Mouse (Mus musculus) lung, postnatal 25 days (tissue): ENCODE measurements around the gene Fyb.

Experiments used
- DNase-seq: peaks from one replicate; pipeline ENCODE4 v3.0.0; 2022; ENCODE audit warnings: low spot score

The Fyb gene

DNA sequence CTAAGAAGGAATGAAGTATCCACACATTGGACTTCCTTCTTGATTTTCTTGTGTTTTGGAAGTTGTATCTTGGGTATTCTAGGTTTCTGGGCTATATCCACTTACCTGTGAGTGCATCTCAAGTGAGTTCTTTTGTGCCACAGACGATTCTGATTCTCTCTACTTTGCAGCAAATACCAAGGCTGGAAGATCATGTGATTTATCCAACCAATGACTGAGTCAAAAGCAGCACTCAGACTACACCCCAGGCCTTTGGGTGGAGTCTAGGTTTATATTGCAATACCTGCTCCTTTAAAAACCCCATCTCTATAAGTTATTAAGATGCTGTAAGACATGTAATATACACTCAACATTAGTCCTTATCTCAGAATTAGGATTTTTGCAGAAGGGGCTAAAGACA, 77.7 kb downstream of the Fyb start:
- no peak for DNase-seq

- DNase-seq = peak; percentile 35
These were observed 78.7 kb downstream of the Fyb start for GRCm38 (mm10) chr15:6601330-6601729.

DNA sequence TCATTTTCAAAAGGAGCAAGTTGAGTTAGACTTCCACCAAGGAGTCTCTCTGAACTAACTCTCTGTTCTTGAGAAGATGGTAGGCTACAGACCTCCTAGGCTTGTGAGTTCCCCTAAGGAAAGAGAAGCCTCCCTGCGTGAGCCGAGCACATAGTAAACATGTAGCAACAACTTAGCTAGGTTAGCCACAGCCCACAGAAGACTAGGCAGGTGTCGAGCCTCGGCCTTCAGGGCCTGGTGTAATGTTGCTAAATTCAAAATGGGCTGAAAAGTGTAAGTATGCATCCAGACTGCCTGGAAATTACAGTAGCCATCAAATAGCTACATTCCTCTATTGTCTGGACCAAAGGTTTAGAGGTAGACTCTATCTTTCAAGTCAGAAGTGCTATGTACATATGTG, 79.3 kb downstream of the Fyb start:
- no peak for DNase-seq

DNA sequence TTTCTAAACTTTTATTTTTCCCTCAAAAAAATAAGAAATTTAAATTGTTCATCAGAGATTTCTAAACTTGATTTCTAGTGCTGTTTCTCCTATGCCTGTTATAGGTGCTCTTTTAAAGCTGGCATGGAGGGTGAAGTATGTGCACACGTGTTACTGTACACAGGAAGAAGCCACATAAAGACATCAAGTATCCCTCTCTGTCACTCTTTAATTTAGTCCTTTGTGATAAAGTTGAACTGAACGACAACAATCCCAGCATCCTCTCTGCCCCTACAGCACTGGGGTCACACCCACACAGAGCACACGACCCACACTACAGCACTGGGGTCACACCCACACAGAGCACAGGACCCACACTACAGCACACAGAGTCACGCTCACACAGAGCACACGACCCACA, 88.0 kb downstream of the Fyb start:
- no peak for DNase-seq

DNA sequence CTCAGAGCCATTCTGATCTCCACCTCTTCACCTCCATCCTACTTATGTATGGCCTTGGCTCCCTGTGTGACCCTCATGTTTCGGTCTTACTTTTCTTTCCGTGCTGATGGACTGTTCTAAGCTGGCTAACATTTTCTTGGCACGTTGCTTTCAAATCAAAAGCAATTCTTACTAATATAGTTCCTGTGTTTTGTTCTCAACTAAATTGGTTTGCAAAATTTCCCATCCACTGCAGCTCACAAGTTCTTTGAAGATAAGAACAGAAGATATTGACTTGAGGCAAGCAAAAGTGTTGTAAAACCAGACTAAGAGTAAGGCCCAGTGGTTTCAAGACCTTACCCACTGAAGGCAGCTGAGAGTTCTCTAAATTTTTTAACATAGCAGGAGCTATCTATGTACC, 90.2 kb downstream of the Fyb start:
- no peak for DNase-seq

- no peak for DNase-seq
These were observed 93.9 kb downstream of the Fyb start for GRCm38 (mm10) chr15:6616382-6617149.

DNA sequence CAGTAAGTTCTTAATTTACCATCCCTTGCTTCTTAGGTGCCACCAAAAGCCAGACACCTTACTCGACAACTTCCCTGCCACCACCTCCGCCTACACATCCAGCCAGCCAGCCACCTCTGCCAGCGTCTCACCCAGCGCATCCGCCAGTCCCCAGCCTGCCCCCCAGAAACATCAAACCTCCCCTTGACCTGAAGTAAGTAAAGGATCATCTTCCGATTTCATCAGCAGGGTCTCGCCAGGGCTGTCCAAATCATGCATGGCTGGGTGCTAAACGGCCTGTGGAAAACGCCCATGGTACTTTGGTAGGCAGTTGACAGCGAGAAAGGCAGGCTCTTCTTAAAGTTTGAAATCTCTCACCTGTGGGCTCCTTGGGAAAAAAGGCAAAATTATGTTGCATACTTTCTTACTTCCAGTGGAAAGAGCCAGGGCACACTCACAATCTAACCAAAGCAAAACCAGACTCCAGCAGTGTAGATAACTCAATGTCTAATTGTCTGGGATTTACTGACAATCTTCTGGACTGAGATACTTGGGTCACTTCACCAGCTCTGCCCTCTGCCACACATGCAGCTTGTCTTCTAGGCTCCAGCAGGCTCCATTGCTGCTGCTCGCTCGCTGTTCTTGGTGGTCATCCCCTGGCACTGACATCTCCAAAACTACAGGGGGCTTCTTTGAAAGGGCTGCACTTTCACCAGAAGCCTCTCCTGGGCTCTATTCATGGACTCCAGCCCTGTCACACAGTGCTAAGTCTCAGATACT, 97.1 kb downstream of the Fyb start:
- no peak for DNase-seq

- DNase-seq = peak; percentile 77
These were observed 99.9 kb downstream of the Fyb start for GRCm38 (mm10) chr15:6622512-6622911.

DNA sequence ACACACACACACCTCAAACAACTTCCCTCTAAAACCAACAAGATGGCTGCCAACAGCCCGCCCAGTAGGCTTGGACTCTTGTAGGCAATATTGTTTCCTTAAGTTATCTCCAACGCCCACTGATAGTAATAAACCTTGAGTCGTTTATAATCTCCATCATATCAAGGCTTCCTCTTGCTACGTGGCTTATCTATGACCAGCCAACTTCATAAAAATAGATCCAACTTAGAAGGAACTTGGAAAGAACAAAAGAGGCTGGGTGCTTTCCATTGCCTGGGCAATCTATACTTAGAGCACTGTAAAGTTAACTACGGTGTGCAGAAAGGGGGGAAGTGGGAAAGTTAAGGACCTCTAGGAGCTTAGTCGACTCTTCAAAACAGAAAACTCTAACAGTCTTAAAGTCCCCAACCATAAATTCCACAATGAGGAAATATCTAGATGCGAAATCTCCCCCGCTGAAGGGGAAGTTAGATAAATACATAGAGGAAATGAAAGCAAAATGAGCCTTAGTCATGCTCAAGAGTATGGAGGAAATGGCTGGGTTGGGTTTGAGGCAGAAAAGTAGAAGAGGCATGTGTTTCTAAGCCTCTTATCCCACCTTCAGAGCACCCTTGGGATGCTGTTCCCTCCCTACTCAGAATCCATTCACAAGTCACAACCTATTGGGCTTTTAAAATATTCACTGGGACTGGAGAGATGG, 101.0 kb downstream of the Fyb start:
- no peak for DNase-seq

- DNase-seq = no peak
These were observed 101.9 kb downstream of the Fyb start for GRCm38 (mm10) chr15:6624365-6625182.

- peak; percentile 70 for DNase-seq
These were observed 103.0 kb downstream of the Fyb start for GRCm38 (mm10) chr15:6625607-6626033.

DNA sequence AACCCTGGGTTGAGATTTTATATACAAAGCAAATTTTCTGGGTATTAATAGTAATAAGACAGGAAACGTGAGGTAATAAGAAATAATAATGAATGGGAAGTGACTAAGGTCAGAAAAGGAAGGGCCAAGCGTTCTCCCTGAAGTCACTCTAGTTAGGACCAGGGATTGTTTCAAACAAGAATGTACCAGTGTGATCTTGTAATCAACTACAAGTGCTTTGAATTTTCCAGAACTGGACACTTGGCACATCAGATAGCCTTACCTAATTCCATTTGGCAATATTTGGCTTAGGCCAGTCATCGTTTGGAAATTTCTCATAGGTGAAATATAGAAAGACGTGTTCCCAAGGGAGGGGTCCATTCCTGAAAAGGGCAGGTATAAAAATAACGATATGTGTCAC, 103.5 kb downstream of the Fyb start:
- no peak for DNase-seq

DNA sequence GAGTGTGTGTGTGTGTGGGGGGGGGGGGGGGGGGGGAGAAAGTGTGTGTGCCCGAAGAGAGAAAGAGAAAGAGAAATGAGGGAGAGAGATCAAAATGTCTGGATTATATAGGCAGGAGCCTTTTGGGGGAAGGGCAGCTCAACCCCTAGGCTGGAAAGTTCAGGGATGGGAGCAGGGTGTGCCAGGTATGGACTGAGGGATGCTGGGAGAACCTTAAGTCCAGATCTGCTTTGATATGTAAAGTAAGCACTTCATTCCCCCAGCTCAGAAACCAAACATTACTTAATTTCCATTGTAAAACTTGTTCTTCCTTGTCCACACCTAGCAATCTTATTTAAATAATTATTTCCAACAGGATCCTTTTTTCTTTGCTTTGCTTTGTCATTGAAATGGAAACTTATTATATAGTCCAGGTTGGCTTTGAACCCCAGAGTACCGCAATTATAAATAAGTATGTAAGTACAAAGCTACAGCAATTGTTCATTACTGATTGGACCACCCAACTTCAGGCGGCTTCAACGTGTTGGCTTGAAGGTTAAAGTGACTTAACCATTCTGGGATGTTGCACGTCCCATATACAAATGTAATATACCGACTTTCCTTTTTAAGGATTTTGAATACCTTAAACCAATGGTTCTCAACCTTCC, 105.9 kb downstream of the Fyb start:
- no peak for DNase-seq

DNA sequence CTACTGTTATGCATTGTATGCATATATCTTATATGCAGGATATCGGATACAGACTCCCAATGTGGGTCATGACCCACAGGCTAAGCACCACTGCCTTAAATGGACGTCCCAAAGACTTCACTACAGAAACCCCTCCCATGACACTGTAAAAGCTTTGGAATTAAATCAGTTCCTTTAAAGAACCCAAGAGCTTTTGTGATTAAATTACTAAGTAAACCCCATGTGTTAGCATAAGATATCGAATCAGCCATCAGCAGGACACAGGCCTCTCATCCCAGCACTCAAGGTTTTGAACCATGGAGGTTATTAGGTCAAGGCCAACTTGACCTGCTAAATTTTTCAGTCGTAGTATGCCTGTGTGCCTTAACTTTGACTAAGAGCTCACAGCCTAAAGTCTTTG, 106.5 kb downstream of the Fyb start:
- DNase-seq = no peak

DNA sequence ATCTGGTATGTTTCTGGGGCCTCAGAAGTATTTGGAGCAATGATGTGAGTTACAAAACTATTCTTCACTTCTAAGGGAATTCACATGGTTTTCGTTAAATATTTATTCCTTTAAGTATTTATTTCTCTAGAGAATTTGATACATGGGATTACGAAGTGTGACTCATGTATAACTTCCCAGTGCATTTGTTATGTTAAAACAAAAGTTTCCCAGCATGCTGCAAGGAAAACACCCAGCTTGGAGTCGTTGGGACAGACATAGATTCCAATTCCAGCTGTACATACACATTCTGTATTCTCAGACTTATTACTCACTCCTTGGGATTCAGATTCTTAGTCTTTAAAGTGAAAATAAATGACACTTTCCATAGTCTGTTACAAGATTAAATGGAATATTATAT, 112.8 kb downstream of the Fyb start:
- DNase-seq = no peak

- no peak for DNase-seq
These were observed 119.6 kb downstream of the Fyb start for GRCm38 (mm10) chr15:6642223-6642622.

GRCm38 (mm10) chr15:6645498-6645897, 122.8 kb downstream of the Fyb start:
- no peak for DNase-seq

DNA sequence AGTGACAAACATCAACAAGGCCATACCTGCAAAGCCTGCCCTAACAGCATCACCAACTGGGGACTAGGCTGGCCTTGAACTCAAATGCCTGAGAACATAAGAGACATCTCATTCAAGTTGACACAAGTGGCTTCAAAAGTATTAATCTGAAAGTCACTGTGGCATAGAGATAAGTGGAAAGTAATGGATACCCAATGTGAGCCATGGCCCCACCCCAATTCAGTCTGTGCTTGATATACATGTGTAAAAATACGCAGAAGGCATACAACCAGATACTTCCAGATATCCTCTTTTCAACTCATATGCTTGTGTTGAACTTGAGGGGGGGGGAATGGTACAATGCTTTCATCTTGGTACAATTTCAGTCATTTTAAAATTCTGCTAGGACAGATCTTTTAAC, 124.4 kb downstream of the Fyb start:
- DNase-seq = no peak

- peak; percentile 44 for DNase-seq
These were observed 126.2 kb downstream of the Fyb start for GRCm38 (mm10) chr15:6648757-6649403.

DNA sequence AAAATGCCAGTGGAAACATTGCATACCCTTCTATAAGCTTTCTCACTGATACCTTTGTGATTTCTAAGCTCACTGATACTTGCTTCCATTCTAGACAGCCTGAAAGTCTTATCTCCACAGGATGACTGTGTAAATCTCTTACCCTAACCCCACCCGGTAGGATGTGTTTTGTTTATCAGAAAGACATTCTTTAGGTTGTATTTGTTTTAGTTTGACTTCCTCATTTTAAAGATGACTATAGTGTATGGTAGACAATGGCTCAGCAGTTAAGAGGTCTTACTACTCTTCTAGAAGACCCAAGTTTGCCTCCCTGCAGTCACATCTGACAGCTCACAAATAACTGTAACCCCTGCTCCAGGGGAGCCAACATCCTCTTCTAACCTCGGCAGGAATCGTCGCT, 130.4 kb downstream of the Fyb start:
- no peak for DNase-seq

DNA sequence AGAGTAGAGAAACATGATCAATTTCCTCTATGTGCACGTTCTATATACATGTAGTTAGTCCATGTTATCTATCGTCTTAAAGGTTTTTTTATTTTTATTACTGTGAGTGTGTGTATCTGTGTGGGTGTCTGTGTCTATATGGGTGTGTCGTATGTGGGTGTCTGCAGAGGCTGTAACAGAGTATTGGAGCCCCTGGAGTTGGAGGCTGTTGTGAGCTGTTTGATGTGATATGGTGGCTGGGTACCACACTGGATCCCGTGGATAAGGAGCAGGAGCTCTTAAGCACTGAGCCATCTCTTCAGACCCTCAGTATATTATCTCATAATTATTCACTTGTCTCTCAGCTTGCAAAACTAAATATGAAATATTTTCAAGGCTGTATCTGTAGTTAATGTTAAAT, 135.4 kb downstream of the Fyb start:
- DNase-seq = no peak
